Mouse (Mus musculus) lung, postnatal 0 days (tissue): Measurements from ENCODE around the gene Apobec3. TPM values are rescaled to one million over a fixed set of nuclear protein-coding genes. Genes with fewer than 3 reads are reported as not detected.

ENCODE experiments used
- ATAC-seq: fragments of 200-750 bp; cut with Nextera tagmentation; 2 replicates; pipeline ENCODE4 v1.8.0; 2017; ENCODE audit warnings: moderate library complexity
- DNase-seq: peaks from one replicate; pipeline ENCODE4 v3.0.0-alpha.2; 2016; ENCODE audit warnings: low spot score
- H3K27ac ChIP-seq: fragments of 300-500 bp; sonication (generic); 2 replicates; pipeline ENCODE4 v1.5.1; 2014; ENCODE audit warnings: antibody characterized with exemption, mild to moderate bottlenecking, low read length, mixed read lengths
- H3K27me3 ChIP-seq: fragments of 300-500 bp; sonication (generic); replicated peaks from 2 replicates; pipeline ENCODE4 v1.6.1; 2014; ENCODE audit warnings: low read length, mixed read lengths; ENCODE audit not compliant: insufficient read depth
- H3K36me3 ChIP-seq: fragments of 300-500 bp; sonication (generic); 2 replicates; pipeline ENCODE4 v1.6.1; 2014; ENCODE audit warnings: low read length, mixed read lengths; ENCODE audit not compliant: insufficient read depth
- H3K4me1 ChIP-seq: fragments of 300-500 bp; sonication (generic); 2 replicates; pipeline ENCODE4 v1.6.1; 2014; ENCODE audit warnings: antibody characterized with exemption, low read depth, low read length, mixed read lengths; ENCODE audit not compliant: insufficient read depth
- H3K4me2 ChIP-seq: fragments of 300-500 bp; sonication (generic); replicated peaks from 2 replicates; pipeline ENCODE4 v1.6.1; 2014; ENCODE audit warnings: low read depth, mild to moderate bottlenecking, low read length, moderate library complexity, mixed read lengths
- H3K4me3 ChIP-seq: fragments of 300-500 bp; sonication (generic); 2 replicates; pipeline ENCODE4 v1.5.1; 2014; ENCODE audit warnings: low read depth, low read length
- H3K9ac ChIP-seq: fragments of 300-500 bp; sonication (generic); replicated peaks from 2 replicates; pipeline ENCODE4 v1.6.1; 2014; ENCODE audit warnings: low read depth, mild to moderate bottlenecking
- H3K9me3 ChIP-seq: fragments of 300-500 bp; sonication (generic); 2 replicates; pipeline ENCODE4 v1.6.1; 2016; ENCODE audit warnings: low read length, mixed read lengths
- CTCF ChIP-seq: IDR thresholded peaks from 2 replicates; pipeline ENCODE4 v1.5.1; 2016; ENCODE audit warnings: antibody characterized with exemption, mild to moderate bottlenecking
- EP300 ChIP-seq: IDR thresholded peaks from 2 replicates; pipeline ENCODE4 v1.6.1; 2016; ENCODE audit warnings: antibody characterized with exemption, mild to moderate bottlenecking, control low read depth
- WGBS: fragments of 180-500 bp; shearing (Covaris S2); extraction: QIAGEN DNeasy Blood & Tissue Kit; methylation state at CpG from one replicate; pipeline ENCODE4 v1.1.7; 2014; 5-methylcytosine and 5-hydroxymethylcytosine counted together
- polyA plus RNA-seq: library from polyadenylated mRNA; unstranded; fragments of >200 nt; fragmentation: Nextera tagmentation; extraction: Ambion mirVana; gene quantifications from 2 replicates; pipeline ENCODE4 v1.2.1, GENCODE M21; 2015

Apobec3 gene
- polyA plus RNA-seq, 1 experiment from 2014 or later: 24.8 TPM

GRCm38 (mm10) chr15:79947681-79948080 lies 56.2 kb downstream of the Apobec3 start:
- Histone ChIP-seq H3K36me3 (no peaks in the 10 kb centered on the region), H3K4me2 (no peak overlapping the region), H3K9ac (no peak overlapping the region), H3K9me3 (no peaks in the 10 kb centered on the region), H3K4me1 (peaks cover 13% of the 10 kb centered on the region), H3K4me3 (no peak overlapping the region), H3K27ac (no peak overlapping the region), H3K27me3 (no peaks in the 10 kb centered on the region)
- WGBS: 57% methylated on average over 6 of the region's 6 CpGs
- TF ChIP-seq CTCF (peak; percentile 28), EP300 (no peak)
- ATAC-seq: no peak
- no peak for DNase-seq

- peaks cover 13% of the 10 kb centered on the region for H3K4me1 ChIP-seq
- peak; percentile 80 for TF ChIP-seq EP300
- TF ChIP-seq CTCF: peak; percentile 85
- peak overlapping the region; percentile 50 for H3K4me2 ChIP-seq
- 3% methylated on average over 24 of the region's 24 CpGs for WGBS
- no peaks in the 10 kb centered on the region for H3K27me3 ChIP-seq
- DNase-seq (peak; percentile 78), ATAC-seq (peak; percentile 49)
- peak overlapping the region; percentile 8; the same call in 1 of the 2 replicates for H3K4me3 ChIP-seq
- H3K9ac ChIP-seq: peak overlapping the region; percentile 4; the same call in 1 of the 2 replicates
- H3K9me3 ChIP-seq: no peaks in the 10 kb centered on the region
- no peaks in the 10 kb centered on the region for H3K36me3 ChIP-seq
- H3K27ac ChIP-seq: peak overlapping the region; percentile 81
Observed at GRCm38 (mm10) chr15:79950250-79951025, 59.0 kb downstream of the Apobec3 start.

- no peak overlapping the region for H3K9ac ChIP-seq
- H3K36me3 ChIP-seq: no peaks in the 10 kb centered on the region
- WGBS: 56% methylated on average over 6 of the region's 6 CpGs
- ATAC-seq (no peak), DNase-seq (no peak)
- no peak overlapping the region for H3K4me2 ChIP-seq
- TF ChIP-seq EP300: no peak
- no peak for TF ChIP-seq CTCF
- peaks cover 13% of the 10 kb centered on the region for H3K4me1 ChIP-seq
- no peaks in the 10 kb centered on the region for H3K9me3 ChIP-seq
- H3K4me3 ChIP-seq: no peak overlapping the region
- peak overlapping the region; percentile 81 for H3K27ac ChIP-seq
- no peaks in the 10 kb centered on the region for H3K27me3 ChIP-seq
Observed at GRCm38 (mm10) chr15:79951226-79951625, 59.8 kb downstream of the Apobec3 start.

- WGBS: 21% methylated on average over 14 of the region's 14 CpGs
- Histone ChIP-seq H3K9ac (no peak overlapping the region), H3K36me3 (no peaks in the 10 kb centered on the region), H3K9me3 (no peaks in the 10 kb centered on the region), H3K4me3 (no peak overlapping the region), H3K4me2 (0 out of 2 replicates have a peak overlapping the region, but pooled peaks have one; percentile 30), H3K4me1 (peaks cover 13% of the 10 kb centered on the region), H3K27me3 (no peaks in the 10 kb centered on the region), H3K27ac (peak overlapping the region; percentile 81)
- DNase-seq (peak; percentile 80), ATAC-seq (peak; percentile 45)
- TF ChIP-seq CTCF (no peak; the same call in 1 of the 2 replicates), EP300 (peak; percentile 89)
Observed at GRCm38 (mm10) chr15:79951730-79952503, 60.5 kb downstream of the Apobec3 start.

GRCm38 (mm10) chr15:79952504-79953231 lies 61.2 kb downstream of the Apobec3 start:
- 25% methylated on average over 11 of the region's 11 CpGs for WGBS
- Histone ChIP-seq H3K4me3 (no peak overlapping the region), H3K27me3 (no peaks in the 10 kb centered on the region), H3K27ac (peak overlapping the region; percentile 81), H3K9me3 (no peaks in the 10 kb centered on the region), H3K4me1 (peaks cover 13% of the 10 kb centered on the region), H3K4me2 (no peak overlapping the region), H3K9ac (no peak overlapping the region), H3K36me3 (no peaks in the 10 kb centered on the region)
- ATAC-seq (peak; percentile 50), DNase-seq (peak; percentile 69)
- TF ChIP-seq CTCF (no peak), EP300 (peak; percentile 58; the same call in 1 of the 2 replicates)

GRCm38 (mm10) chr15:79953470-79953869 lies 62.0 kb downstream of the Apobec3 start:
- peak overlapping the region; percentile 81; the same call in 1 of the 2 replicates for H3K27ac ChIP-seq

More at GRCm38 (mm10) chr15:79953470-79953869, 62.0 kb downstream of the Apobec3 start:
- ATAC-seq (peak; percentile 27), DNase-seq (peak; percentile 63)
- Histone ChIP-seq H3K4me1 (peaks cover 13% of the 10 kb centered on the region), H3K36me3 (no peaks in the 10 kb centered on the region), H3K9me3 (no peaks in the 10 kb centered on the region), H3K4me2 (no peak overlapping the region), H3K9ac (no peak overlapping the region), H3K4me3 (no peak overlapping the region), H3K27me3 (no peaks in the 10 kb centered on the region)
- TF ChIP-seq EP300 (peak; percentile 51; the same call in 1 of the 2 replicates), CTCF (peak; percentile 20; the same call in 1 of the 2 replicates)
- WGBS: 63% methylated on average over 7 of the region's 7 CpGs
